Mouse (Mus musculus): ENCODE measurements around the gene Klhl24. TPM values are rescaled to one million over a fixed set of nuclear protein-coding genes. Genes with fewer than 3 reads are reported as not detected.

The Klhl24 gene
- total RNA-seq (2023) = 100 to 1,000 TPM; 155 to 163 TPM

DNA sequence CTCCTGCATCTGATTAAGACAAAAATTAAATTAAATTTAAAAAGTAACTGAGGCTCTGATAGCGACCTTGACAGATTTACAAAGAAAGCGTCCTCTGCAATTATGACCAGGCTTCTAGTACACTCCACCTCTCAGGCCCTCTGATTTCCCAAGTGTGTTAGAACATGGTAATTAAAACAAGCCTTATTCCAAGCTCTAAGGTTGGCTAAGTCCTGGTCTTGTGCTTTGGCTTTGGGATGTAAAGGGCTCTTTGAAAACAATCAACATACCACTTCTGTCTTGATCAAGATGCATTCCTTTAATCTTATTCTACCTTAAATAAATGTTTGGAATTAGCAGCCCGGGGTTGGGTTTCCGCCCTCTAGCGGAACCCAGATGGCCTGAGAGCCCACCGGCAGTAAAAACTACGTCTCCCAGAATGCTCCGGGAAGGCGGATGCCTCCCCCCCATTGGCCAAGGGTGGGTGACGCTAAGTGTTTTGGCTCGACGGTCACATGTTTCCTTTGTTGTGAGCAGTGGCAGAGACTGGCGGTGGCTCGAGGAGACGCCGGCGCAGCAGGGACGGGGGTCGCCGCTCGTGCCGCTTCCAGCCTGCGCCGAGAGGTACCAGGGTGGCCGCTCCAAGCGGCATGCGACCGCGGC is at the start of gene Klhl24:
Klhl24 (plus strand) TSS at position 474 of the 642 bp plus-strand sequence.

DNA sequence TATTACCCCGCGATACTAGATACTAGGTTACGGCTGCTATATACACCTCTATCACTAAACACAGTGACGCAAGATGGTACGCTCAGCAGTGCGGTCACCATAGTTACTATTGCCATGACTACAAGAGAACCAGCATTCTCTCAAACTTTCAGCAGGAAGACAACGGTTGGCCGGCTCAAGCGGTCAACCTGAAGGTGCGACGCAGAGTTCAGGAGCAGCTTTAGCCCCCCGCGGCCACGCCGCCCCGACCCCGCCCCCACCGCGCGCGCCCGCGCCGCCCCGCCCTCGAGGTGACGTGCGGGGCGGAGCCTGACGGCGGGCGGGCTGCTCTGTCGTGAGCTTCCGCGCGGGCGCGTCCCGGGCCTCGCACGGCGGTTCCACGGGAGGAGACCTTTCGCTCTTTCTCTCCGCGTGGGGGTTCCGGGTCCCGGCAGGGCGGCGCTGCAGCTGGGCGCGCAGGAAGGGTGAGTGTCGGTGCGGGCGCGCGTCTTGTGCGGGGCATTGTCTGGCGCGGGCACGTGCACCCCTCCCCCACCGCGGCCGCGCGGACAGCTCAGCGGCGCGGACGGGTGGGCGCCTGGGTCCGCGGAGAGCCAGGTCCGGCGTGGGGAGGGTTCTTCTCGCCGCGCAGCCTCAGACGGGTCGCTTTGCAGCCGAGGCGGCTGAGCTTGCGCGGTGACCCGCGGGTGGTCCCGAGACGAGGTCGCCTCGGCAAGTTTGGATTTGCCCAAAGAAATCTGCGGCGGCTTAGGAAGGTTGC is 43.6 kb downstream of the Klhl24 start, which contains the start of gene Yeats2:
Yeats2 (plus strand) TSS at position 292 of the 760 bp plus-strand sequence.

Other genes with a start within 250 kb of the Klhl24 start
- gene Klhl6, start 114.5 kb upstream of the Klhl24 start, total RNA-seq (2023) = 10 to 100 TPM; 29.5 to 32.7 TPM
- gene Yeats2, start 43.5 kb downstream of the Klhl24 start, total RNA-seq (2023) = 10 to 100 TPM; 28.9 to 38.0 TPM
- not detected for gene Map6d1, start 143.8 kb downstream of the Klhl24 start, total RNA-seq (2023)
- gene Parl, start 204.8 kb downstream of the Klhl24 start, total RNA-seq (2023) = 100 to 1,000 TPM; 119 to 127 TPM
- 10 to 100 TPM; 60.9 to 68.9 TPM for gene Cyp2ab1, start 227.9 kb downstream of the Klhl24 start, total RNA-seq (2023)

Measured in monocyte, adult 59 days (primary cell).